Mouse (Mus musculus): Measurements from ENCODE around the gene Spire2.

DNA sequence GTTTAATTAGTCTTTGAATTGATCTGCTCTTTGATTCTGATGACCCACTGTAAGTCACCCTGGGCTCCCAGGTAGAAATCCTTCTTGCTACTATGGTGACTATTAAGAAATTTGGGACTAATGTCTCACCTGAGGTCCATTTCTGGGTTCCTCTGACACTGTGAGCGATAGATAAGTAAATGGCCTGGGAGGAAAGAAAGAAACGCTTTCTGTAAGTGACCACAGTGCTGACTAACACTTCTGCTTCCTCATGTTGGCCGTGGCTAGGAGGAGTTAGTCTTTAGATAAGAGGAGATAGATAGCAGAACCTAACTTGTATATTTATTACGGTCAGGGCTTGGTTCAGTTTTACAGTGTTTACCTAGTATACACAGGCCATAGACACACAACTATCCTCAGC is 3.2 kb upstream of the Spire2 start:
- TF ChIP-seq POLR2A (IDR thresholded peaks at IDR 0.05; ENCODE audit: borderline replicate concordance, insufficient read depth, low read length) (no peak), CTCF (IDR thresholded peaks at IDR 0.05; ENCODE audit: borderline replicate concordance, insufficient read depth, low read depth, low read length) (no peak)

All from cerebellum, adult 2 months (tissue).